Mouse (Mus musculus) cortical plate, adult 2 months (tissue): ENCODE measurements around the gene Hjurp.

ENCODE experiments used
- CTCF ChIP-seq: fragments of 200-500 bp; IDR thresholded peaks from 2 replicates; pipeline ENCODE4 v1.5.1; 2011; ENCODE audit warnings: mild to moderate bottlenecking, control low read depth, low read length; ENCODE audit not compliant: insufficient read depth; ENCODE audit errors: extremely low read depth
- POLR2A ChIP-seq: fragments of 200-500 bp; IDR thresholded peaks from 2 replicates; pipeline ENCODE4 v1.6.1; 2011; ENCODE audit warnings: mild to moderate bottlenecking, low read length, control low read depth; ENCODE audit not compliant: insufficient read depth; ENCODE audit errors: extremely low read depth

DNA sequence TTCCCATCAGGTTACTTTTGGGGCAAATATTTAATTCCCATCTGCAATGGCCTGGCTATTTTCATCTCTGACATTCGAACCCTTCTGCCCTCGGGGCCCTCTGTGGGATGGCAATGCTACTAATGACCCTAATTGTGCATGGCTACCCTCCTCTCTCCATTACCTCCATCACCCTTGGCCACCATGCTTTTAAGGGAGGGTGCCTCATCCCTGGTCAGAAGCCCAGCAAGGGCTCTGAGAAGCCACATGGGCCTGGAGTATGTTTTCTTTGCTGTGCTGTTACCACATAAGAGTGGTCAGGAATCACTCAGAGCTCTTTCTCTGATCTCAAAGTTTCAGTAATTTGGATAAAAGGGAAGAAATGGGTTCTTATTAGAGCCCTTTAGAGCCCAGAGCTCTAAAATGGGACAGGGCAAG lies 22.1 kb upstream of the Hjurp start:
- TF ChIP-seq CTCF, result no peak
- TF ChIP-seq POLR2A, result no peak
